Mouse (Mus musculus) hindbrain, embryonic 15.5 days (tissue): ENCODE measurements around the gene Hydin. TPM values are rescaled to one million over a fixed set of nuclear protein-coding genes. Genes with fewer than 3 reads are reported as not detected.
"Not testable (repeated sequence)": the region's sequence is repeated elsewhere in the genome, so short reads cannot be mapped to it uniquely, and the experiment has no call there.

Source experiments
- ATAC-seq: fragments of 200-750 bp; cut with Nextera tagmentation; 2 replicates; pipeline ENCODE4 v1.8.0; 2017; ENCODE audit warnings: low read depth, moderate number of reproducible peaks, moderate TSS enrichment; ENCODE audit not compliant: low FRiP score
- H3K27ac ChIP-seq: fragments of 300-500 bp; sonication (generic); replicated peaks from 2 replicates; pipeline ENCODE4 v1.5.1; 2015; ENCODE audit warnings: mild to moderate bottlenecking, inconsistent platforms
- H3K27me3 ChIP-seq: fragments of 300-500 bp; sonication (generic); 2 replicates; pipeline ENCODE4 v1.6.1; 2015; ENCODE audit warnings: control low read depth, inconsistent platforms
- H3K36me3 ChIP-seq: fragments of 300-500 bp; sonication (generic); 2 replicates; pipeline ENCODE4 v1.6.1; 2015; ENCODE audit warnings: control low read depth, inconsistent platforms
- H3K4me1 ChIP-seq: fragments of 300-500 bp; sonication (generic); replicated peaks from 2 replicates; pipeline ENCODE4 v1.6.1; 2015; ENCODE audit warnings: control low read depth, inconsistent platforms
- H3K4me2 ChIP-seq: fragments of 300-500 bp; sonication (generic); 2 replicates; pipeline ENCODE4 v1.6.1; 2015; ENCODE audit warnings: moderate library complexity, mild to moderate bottlenecking, inconsistent platforms
- H3K4me3 ChIP-seq: fragments of 300-500 bp; sonication (generic); 2 replicates; pipeline ENCODE4 v1.5.1; 2015; ENCODE audit warnings: mild to moderate bottlenecking, inconsistent platforms
- H3K9ac ChIP-seq: fragments of 300-500 bp; sonication (generic); 2 replicates; pipeline ENCODE4 v1.6.1; 2015; ENCODE audit warnings: inconsistent platforms
- H3K9me3 ChIP-seq: fragments of 300-500 bp; sonication (generic); 2 replicates; pipeline ENCODE4 v1.6.1; 2016; ENCODE audit warnings: control low read depth, inconsistent platforms
- WGBS: fragments of 180-500 bp; shearing (Covaris S2); methylation state at CpG from one replicate; pipeline ENCODE4 v1.1.7; 2015; 5-methylcytosine and 5-hydroxymethylcytosine counted together
- polyA plus RNA-seq: library from polyadenylated mRNA; unstranded; fragments of >200 nt; fragmentation: Nextera tagmentation; extraction: Ambion mirVana; gene quantifications from 2 replicates; pipeline ENCODE4 v1.2.1, GENCODE M21; 2015

Hydin gene
- polyA plus RNA-seq, 1 experiment from 2014 or later = 0.41 TPM

GRCm38 (mm10) chr8:110533781-110534180 lies 267.0 kb downstream of the Hydin start:
- Histone ChIP-seq H3K4me1 (no peaks in the 10 kb centered on the region), H3K4me3 (no peak overlapping the region), H3K36me3 (no peaks in the 10 kb centered on the region), H3K27me3 (no peaks in the 10 kb centered on the region), H3K4me2 (no peak overlapping the region), H3K27ac (no peak overlapping the region), H3K9me3 (no peaks in the 10 kb centered on the region), H3K9ac (no peak overlapping the region)
- no peak for ATAC-seq
- 78% methylated on average over 6 of the region's 6 CpGs for WGBS

GRCm38 (mm10) chr8:110537849-110538248 lies 271.1 kb downstream of the Hydin start:
- H3K27ac ChIP-seq = no peak overlapping the region
- ATAC-seq = no peak
- WGBS = 77% methylated on average over 4 of the region's 4 CpGs

DNA sequence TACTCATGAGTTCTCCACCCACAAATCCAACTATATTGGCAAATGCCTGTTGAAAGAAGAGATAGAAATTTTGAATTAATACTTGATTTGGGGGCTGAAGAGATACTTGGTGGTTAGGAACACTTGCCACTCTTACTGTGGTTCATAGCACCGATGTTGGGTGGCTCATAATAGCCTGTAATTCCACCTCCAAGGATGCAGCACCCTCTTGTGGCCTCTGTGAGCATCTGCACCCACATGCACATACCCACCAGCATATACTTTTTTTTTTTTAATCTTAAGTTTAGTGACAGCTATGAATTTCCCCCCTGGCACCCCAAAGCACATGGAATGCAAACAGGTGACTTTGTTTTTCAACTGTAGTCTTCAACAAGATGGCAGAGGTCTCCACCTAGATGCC lies 283.6 kb downstream of the Hydin start:
- Histone ChIP-seq H3K27ac (no peak overlapping the region), H3K36me3 (no peaks in the 10 kb centered on the region), H3K27me3 (no peaks in the 10 kb centered on the region), H3K9ac (no peak overlapping the region), H3K4me1 (no peaks in the 10 kb centered on the region), H3K4me3 (no peak overlapping the region), H3K9me3 (no peaks in the 10 kb centered on the region), H3K4me2 (no peak overlapping the region)
- 82% methylated on average over 1 of the region's 1 CpGs for WGBS
- ATAC-seq = no peak

More at GRCm38 (mm10) chr8:110537849-110538248, 271.1 kb downstream of the Hydin start:
- Histone ChIP-seq H3K4me1 (no peaks in the 10 kb centered on the region), H3K4me2 (no peak overlapping the region), H3K36me3 (no peaks in the 10 kb centered on the region), H3K9me3 (no peaks in the 10 kb centered on the region), H3K27me3 (no peaks in the 10 kb centered on the region), H3K9ac (no peak overlapping the region), H3K4me3 (no peak overlapping the region)

DNA sequence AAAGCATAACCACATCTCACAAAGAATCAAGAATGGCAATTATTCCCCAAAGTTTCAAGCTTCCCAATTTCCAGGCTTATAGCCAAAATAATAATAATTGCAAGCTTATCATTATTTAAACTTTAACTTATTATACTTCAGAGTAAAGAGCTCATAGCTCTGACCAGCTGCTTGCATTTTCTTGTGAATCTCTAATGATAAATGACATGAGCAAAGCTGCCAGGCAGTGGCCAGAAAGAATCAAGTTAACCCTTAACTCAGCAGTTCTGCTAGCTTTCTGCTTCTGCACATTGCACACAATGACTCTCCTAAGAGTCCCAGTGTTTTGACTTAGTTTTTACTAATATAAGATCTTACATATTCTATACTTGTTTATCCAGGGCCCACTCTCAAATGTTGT lies 285.3 kb downstream of the Hydin start:
- not testable (repeated sequence) for ATAC-seq, H3K27me3 ChIP-seq, H3K27ac ChIP-seq

GRCm38 (mm10) chr8:110592641-110593040 lies 325.9 kb downstream of the Hydin start:
- no peaks in the 10 kb centered on the region for H3K36me3 ChIP-seq
- H3K27ac ChIP-seq = no peak overlapping the region
- no peaks in the 10 kb centered on the region for H3K27me3 ChIP-seq
- 90% methylated on average over 9 of the region's 9 CpGs for WGBS
- H3K4me3 ChIP-seq = no peak overlapping the region
- H3K4me1 ChIP-seq = no peaks in the 10 kb centered on the region
- H3K9ac ChIP-seq = no peak overlapping the region
- no peaks in the 10 kb centered on the region for H3K9me3 ChIP-seq
- H3K4me2 ChIP-seq = no peak overlapping the region
- ATAC-seq = no peak

More for the DNA sequence above, 285.3 kb downstream of the Hydin start:
- not testable (repeated sequence) for H3K4me1 ChIP-seq, H3K4me3 ChIP-seq, H3K4me2 ChIP-seq, H3K9ac ChIP-seq, H3K9me3 ChIP-seq, H3K36me3 ChIP-seq

- no peak for ATAC-seq
- Histone ChIP-seq H3K9ac (no peak overlapping the region), H3K27ac (no peak overlapping the region), H3K4me1 (no peaks in the 10 kb centered on the region), H3K36me3 (no peaks in the 10 kb centered on the region), H3K4me3 (no peak overlapping the region), H3K27me3 (no peaks in the 10 kb centered on the region), H3K4me2 (no peak overlapping the region), H3K9me3 (no peaks in the 10 kb centered on the region)
- 77% methylated on average over 6 of the region's 6 CpGs for WGBS
Measured at GRCm38 (mm10) chr8:110594164-110594563, 327.4 kb downstream of the Hydin start.

GRCm38 (mm10) chr8:110604556-110604955 lies 337.8 kb downstream of the Hydin start:
- WGBS = 3% methylated on average over 1 of the region's 1 CpGs
- no peaks in the 10 kb centered on the region for H3K36me3 ChIP-seq
- no peak overlapping the region for H3K4me3 ChIP-seq
- H3K4me1 ChIP-seq = no peaks in the 10 kb centered on the region
- no peak overlapping the region for H3K9ac ChIP-seq
- no peak overlapping the region for H3K27ac ChIP-seq
- no peaks in the 10 kb centered on the region; the same call in 1 of the 2 replicates for H3K27me3 ChIP-seq
- no peak for ATAC-seq
- no peaks in the 10 kb centered on the region for H3K9me3 ChIP-seq
- H3K4me2 ChIP-seq = no peak overlapping the region

DNA sequence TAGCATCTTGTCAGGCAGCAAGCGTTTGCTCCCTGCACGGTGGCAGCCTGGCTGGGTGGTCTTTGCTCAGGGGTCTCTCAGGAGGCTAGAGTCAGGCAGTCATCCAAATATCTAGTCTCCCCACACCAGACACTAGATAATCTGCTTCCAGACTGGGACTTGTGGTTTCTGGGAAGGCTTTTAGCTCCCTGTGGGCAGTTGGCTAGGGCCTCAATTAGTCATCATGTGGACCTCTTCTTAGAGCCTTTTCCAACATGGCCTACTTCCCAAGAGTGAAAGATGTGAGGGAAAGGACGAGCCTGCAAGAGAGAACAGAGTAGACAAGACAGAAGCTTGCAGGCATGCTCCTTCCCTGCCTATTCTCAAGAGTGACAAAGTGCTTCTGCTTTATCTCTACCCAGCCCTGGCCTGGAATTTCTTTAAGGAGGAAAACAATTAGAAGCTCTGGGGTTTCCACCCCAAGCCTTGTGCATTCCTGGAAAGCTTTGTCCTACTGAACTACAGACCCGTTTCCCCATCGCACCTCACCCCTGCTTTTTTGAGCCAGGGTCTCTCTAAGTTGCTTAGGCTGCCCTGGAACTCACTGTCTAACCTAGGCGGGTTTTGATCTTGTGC lies 338.7 kb downstream of the Hydin start:
- no peaks in the 10 kb centered on the region for H3K36me3 ChIP-seq
- 45% methylated on average over 6 of the region's 6 CpGs for WGBS

DNA sequence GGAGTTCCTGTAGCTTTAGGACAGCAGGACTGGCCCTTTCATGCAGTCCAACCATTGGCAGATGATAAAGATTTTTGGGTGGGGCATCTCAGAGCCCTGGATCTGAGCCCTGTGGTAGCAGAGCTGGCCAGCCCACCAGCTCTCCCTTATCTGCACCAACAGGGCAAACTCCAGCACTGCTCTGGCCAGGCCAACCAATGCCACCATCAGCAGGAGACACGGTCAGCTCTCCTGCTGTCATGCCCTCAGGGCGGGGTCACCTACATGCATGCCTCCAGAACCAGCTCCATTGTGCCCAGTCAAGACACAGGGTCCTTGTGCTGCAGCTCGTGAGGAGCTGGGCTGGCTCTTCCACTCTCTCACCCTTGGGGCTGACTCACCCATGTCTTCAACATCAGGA lies 349.0 kb downstream of the Hydin start:
- WGBS = 73% methylated on average over 3 of the region's 3 CpGs
- Histone ChIP-seq H3K4me1 (peaks cover 23% of the 10 kb centered on the region), H3K4me2 (no peak overlapping the region), H3K27ac (no peak overlapping the region), H3K4me3 (no peak overlapping the region), H3K9ac (no peak overlapping the region), H3K36me3 (no peaks in the 10 kb centered on the region), H3K27me3 (no peaks in the 10 kb centered on the region), H3K9me3 (no peaks in the 10 kb centered on the region)
- ATAC-seq = no peak

More for the DNA sequence above, 338.7 kb downstream of the Hydin start:
- no peak for ATAC-seq
- Histone ChIP-seq H3K4me3 (no peak overlapping the region), H3K9me3 (no peaks in the 10 kb centered on the region), H3K4me2 (no peak overlapping the region), H3K9ac (no peak overlapping the region), H3K4me1 (no peaks in the 10 kb centered on the region), H3K27ac (no peak overlapping the region), H3K27me3 (no peaks in the 10 kb centered on the region; the same call in 1 of the 2 replicates)

GRCm38 (mm10) chr8:110617801-110618358 lies 351.1 kb downstream of the Hydin start:
- peak overlapping the region; percentile 82 for H3K27ac ChIP-seq
- H3K27me3 ChIP-seq = no peaks in the 10 kb centered on the region
- peak overlapping the region; percentile 52 for H3K9ac ChIP-seq
- H3K9me3 ChIP-seq = no peaks in the 10 kb centered on the region
- WGBS = 25% methylated on average over 14 of the region's 14 CpGs
- H3K4me1 ChIP-seq = peaks cover 35% of the 10 kb centered on the region
- peak; percentile 60 for ATAC-seq
- peak overlapping the region; percentile 77 for H3K4me2 ChIP-seq
- no peaks in the 10 kb centered on the region for H3K36me3 ChIP-seq
- peak overlapping the region; percentile 98 for H3K4me3 ChIP-seq

DNA sequence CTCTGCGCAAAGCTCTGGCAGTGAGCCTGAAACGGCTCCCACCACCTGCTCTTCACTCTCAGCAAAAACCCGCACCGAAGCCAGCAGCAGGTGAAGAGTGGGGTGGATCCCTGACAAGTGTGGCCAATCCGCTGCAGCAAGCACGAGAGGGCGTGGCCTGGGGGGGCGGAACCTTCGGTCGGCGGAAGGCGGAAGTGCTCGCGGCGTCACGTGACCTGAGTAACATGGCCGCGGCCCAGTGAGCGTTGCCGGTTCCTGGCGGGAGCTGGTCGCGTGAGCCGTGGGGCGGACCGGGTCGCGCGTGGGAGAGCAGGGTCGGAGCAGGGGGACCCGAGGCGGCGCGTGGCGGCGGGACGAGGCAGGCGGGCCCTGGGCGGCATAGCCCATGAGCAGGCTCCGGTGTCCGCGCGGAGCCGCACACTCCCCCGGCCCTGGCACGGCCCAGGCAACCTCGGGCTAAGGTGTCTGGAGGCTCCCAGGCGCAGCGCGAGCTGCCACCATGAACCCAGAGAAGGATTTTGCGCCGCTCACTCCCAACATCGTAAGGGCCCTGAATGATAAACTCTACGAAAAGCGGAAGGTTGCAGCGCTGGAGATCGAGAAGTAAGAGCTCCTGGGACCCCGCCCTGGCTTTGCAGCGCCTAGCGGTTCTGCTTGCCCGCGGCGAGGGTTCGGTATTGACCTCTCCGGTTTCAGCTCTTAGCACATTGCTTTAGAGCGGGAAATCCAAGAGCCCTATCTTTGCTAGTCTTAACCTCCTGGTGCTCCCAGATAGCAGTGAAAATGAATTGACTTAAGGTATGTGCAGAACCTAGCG lies 351.8 kb downstream of the Hydin start, which contains the start of gene Vac14:
Gene Vac14 (plus strand): TSS at position 195 of the 817 bp plus-strand sequence.
- Histone ChIP-seq H3K4me1 (peaks cover 35% of the 10 kb centered on the region), H3K36me3 (no peaks in the 10 kb centered on the region), H3K4me2 (peak within 1 kb of the TSS; percentile 77), H3K27me3 (no peaks in the 10 kb centered on the region), H3K4me3 (peak within 1 kb of the TSS; percentile 98), H3K27ac (peak within 1 kb of the TSS; percentile 82), H3K9ac (peak within 1 kb of the TSS; percentile 86), H3K9me3 (no peaks in the 10 kb centered on the region)
- ATAC-seq = peak; percentile 97
- WGBS = under 1% methylated on average over 67 of the region's 67 CpGs

DNA sequence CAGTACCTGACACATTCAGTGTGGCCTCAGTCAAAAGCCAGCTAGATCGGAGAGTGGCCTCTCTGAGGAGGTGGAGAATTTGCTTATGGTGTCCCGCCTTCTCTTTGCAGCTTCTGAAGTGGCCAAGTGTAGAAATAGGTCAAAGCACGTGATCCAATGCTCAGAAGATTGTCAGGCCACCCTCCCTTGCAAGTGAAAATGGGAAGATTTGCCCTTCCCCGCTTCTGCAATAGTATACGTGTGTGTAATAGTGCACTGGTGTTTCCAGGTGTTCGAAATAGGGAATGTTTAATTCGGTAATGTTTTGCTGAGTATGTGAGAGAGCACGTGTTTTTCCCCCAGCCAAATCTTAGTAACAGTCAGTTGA lies 352.4 kb downstream of the Hydin start:
- no peaks in the 10 kb centered on the region for H3K9me3 ChIP-seq
- H3K4me2 ChIP-seq = peak overlapping the region; percentile 77
- 30% methylated on average over 8 of the region's 8 CpGs for WGBS
- H3K27ac ChIP-seq = no peak overlapping the region
- H3K4me1 ChIP-seq = peaks cover 35% of the 10 kb centered on the region
- peak overlapping the region; percentile 98 for H3K4me3 ChIP-seq
- 0 out of 2 replicates have a peak, but pooled peaks have one; percentile 1 for ATAC-seq
- H3K36me3 ChIP-seq = no peaks in the 10 kb centered on the region
- H3K9ac ChIP-seq = peak overlapping the region; percentile 86
- no peaks in the 10 kb centered on the region for H3K27me3 ChIP-seq
